Mouse (Mus musculus) limb, embryonic 11.5 days (tissue): ENCODE measurements at regions not wholly inside any gene's neighbourhood (a gene's known extent, or its start where the extent isn't known, plus 50 kb on each side); places are given as distances from the start of the nearest gene placed in this dataset.

Experiments used
- ATAC-seq: fragments of 200-750 bp; cut with Nextera tagmentation; 2 replicates; pipeline ENCODE4 v1.8.0; 2017; ENCODE audit warnings: low read depth; ENCODE audit not compliant: insufficient number of reproducible peaks, low FRiP score, low TSS enrichment
- DNase-seq: peaks from one replicate; pipeline ENCODE4 v3.0.0-alpha.2; 2015; ENCODE audit warnings: low spot score
- H3K27ac ChIP-seq: fragments of 300-500 bp; sonication (generic); replicated peaks from 2 replicates; pipeline ENCODE4 v1.5.1; 2014; ENCODE audit warnings: low read depth, mild to moderate bottlenecking, low read length
- H3K27me3 ChIP-seq: fragments of 300-500 bp; sonication (generic); 2 replicates; pipeline ENCODE4 v1.6.1; 2014; ENCODE audit warnings: mild to moderate bottlenecking, low read length, mixed read lengths; ENCODE audit not compliant: control insufficient read depth, insufficient read depth
- H3K36me3 ChIP-seq: fragments of 300-500 bp; sonication (generic); 2 replicates; pipeline ENCODE4 v1.6.1; 2014; ENCODE audit warnings: mild to moderate bottlenecking, low read length, moderate library complexity, mixed read lengths; ENCODE audit not compliant: control insufficient read depth, insufficient read depth
- H3K4me1 ChIP-seq: fragments of 300-500 bp; sonication (generic); 2 replicates; pipeline ENCODE4 v1.6.1; 2014; ENCODE audit warnings: low read length, mixed read lengths; ENCODE audit not compliant: control insufficient read depth, insufficient read depth
- H3K4me2 ChIP-seq: fragments of 300-500 bp; sonication (generic); 2 replicates; pipeline ENCODE4 v1.6.1; 2014; ENCODE audit warnings: low read depth, mild to moderate bottlenecking, moderate library complexity; ENCODE audit not compliant: severe bottlenecking
- H3K4me3 ChIP-seq: fragments of 300-500 bp; sonication (generic); 2 replicates; pipeline ENCODE4 v1.5.1; 2014; ENCODE audit warnings: low read depth, low read length
- H3K9ac ChIP-seq: fragments of 300-500 bp; sonication (generic); 2 replicates; pipeline ENCODE4 v1.6.1; 2014; ENCODE audit warnings: mild to moderate bottlenecking, low read length
- H3K9me3 ChIP-seq: fragments of 300-500 bp; sonication (generic); 2 replicates; pipeline ENCODE4 v1.6.1; 2016; ENCODE audit warnings: low read length; ENCODE audit not compliant: control insufficient read depth
- WGBS: fragments of 180-500 bp; shearing (Covaris S2); extraction: QIAGEN DNeasy Blood & Tissue Kit; methylation state at CpG from one replicate; pipeline ENCODE4 v1.1.7; 2014; 5-methylcytosine and 5-hydroxymethylcytosine counted together

DNA sequence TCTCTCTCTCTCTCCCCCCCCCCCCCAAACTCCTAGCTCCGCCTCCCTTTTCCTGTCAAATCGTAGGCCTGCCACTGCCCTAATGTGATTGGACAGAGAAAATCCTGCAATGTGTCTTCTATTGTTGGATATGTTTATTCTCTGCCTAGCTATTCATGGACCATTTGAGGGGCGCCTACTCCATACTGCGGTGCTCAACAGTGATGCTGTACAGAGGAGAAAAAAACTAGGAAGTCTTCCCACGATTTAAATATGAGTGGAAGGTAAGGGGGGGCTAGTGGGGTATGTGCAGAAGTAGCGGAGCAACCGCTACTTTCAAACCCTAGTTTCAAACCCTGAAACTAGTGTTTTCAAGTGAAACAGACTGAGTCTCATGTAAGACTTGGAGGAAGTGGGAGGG lies 151.6 kb upstream of the Tnfaip3 start:
- H3K27me3 ChIP-seq = no peaks in the 10 kb centered on the region
- H3K4me1 ChIP-seq = no peaks in the 10 kb centered on the region
- ATAC-seq = no peak
- no peak overlapping the region for H3K4me3 ChIP-seq
- WGBS = 87% methylated on average over 7 of the region's 7 CpGs
- no peak overlapping the region for H3K9ac ChIP-seq
- no peaks in the 10 kb centered on the region for H3K36me3 ChIP-seq
- no peaks in the 10 kb centered on the region for H3K9me3 ChIP-seq
- DNase-seq = no peak
- H3K4me2 ChIP-seq = no peak overlapping the region
- no peak overlapping the region for H3K27ac ChIP-seq

DNA sequence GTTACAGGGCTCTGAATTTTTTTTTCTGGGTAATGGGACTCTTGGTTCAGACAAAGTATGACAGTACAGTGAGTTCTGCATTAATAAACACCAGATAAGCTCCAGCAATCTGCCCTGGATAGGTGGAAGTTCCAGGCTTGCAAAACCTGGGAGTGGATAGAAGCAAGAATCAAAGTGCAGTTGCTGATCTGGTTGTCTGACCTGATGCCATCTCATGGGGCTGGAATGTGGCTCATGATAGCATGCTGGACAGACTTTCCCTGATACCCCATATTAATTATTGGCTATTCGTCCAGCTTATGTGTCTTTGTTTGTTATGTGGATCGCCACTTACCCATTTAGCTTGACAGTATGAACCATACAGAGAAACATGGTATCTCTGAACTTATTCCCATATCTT lies 146.6 kb upstream of the Tnfaip3 start:
- ATAC-seq (no peak), DNase-seq (no peak)
- H3K4me2 ChIP-seq = no peak overlapping the region
- no peaks in the 10 kb centered on the region for H3K4me1 ChIP-seq
- no peak overlapping the region for H3K4me3 ChIP-seq
- H3K27me3 ChIP-seq = no peaks in the 10 kb centered on the region
- no peak overlapping the region for H3K27ac ChIP-seq
- H3K9me3 ChIP-seq = no peaks in the 10 kb centered on the region
- no peaks in the 10 kb centered on the region for H3K36me3 ChIP-seq
- 91% methylated on average over 2 of the region's 2 CpGs for WGBS
- no peak overlapping the region for H3K9ac ChIP-seq

DNA sequence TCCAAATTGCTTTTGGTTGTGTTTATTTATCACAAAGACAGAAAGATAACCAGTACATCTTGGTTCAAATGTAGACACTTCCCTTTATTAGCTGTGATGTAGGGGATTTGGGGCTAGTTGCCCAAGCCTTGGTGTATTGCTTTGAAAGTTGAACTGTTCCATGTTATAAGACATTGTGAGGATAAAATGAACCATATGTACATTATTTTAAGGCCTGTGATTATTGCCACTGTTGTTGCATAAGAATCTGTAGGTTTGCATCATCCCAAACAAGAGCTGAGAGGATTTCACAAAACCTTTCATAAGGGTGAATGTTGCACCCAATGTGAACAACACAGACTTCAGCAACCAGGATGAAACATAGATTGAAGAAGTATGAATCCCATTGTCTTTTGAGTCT lies 145.7 kb upstream of the Tnfaip3 start:
- ATAC-seq (no peak), DNase-seq (no peak)
- H3K9me3 ChIP-seq = no peaks in the 10 kb centered on the region
- no peak overlapping the region for H3K4me2 ChIP-seq
- no peak overlapping the region for H3K4me3 ChIP-seq
- no peaks in the 10 kb centered on the region for H3K36me3 ChIP-seq
- no peaks in the 10 kb centered on the region for H3K4me1 ChIP-seq
- no peak overlapping the region for H3K9ac ChIP-seq
- no peaks in the 10 kb centered on the region for H3K27me3 ChIP-seq
- no peak overlapping the region for H3K27ac ChIP-seq

DNA sequence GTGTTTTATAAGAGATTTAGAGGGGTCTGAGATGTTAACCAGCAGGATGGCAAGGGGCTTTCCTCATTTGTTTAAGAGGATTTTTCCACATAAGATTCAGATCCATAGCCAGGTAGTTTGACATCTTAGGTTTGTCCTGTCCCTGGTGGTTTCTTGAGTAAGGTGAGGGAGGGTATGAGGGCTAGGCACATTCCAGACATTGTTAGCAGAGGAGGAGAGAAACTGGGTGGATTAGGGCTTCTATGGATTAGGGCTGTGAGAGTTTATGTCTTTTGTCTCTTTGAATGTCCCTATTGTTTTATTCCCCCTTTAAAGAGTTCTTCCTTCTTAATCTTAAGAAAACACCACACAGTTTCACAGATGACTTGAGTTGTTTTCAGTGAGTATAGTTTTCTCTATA lies 138.6 kb upstream of the Tnfaip3 start:
- Histone ChIP-seq H3K36me3 (no peaks in the 10 kb centered on the region), H3K4me3 (no peak overlapping the region), H3K9me3 (no peaks in the 10 kb centered on the region), H3K27ac (no peak overlapping the region), H3K4me2 (no peak overlapping the region), H3K9ac (no peak overlapping the region), H3K4me1 (no peaks in the 10 kb centered on the region), H3K27me3 (no peaks in the 10 kb centered on the region)
- no peak for ATAC-seq
- no peak for DNase-seq

DNA sequence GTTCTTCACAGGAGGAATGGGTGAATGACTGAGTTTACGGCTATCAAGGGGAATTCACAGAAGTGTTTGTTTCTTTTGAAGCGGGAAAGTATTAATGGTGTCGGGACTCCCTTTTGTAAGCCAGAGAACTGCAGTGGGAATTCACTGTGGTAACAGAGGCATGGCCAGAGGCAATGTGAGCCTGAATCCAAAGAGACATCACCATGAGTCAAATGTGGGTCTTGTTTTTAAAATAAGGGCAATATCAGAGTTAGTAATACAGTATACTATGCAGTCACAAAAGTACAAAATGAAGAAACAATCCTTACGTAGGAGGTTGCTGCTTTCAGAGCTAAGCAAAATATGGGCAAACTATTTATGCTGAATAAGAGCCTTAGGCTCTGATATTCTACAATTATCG lies 137.3 kb upstream of the Tnfaip3 start:
- DNase-seq (no peak), ATAC-seq (no peak)
- Histone ChIP-seq H3K4me2 (no peak overlapping the region), H3K9ac (no peak overlapping the region), H3K9me3 (no peaks in the 10 kb centered on the region), H3K27me3 (no peaks in the 10 kb centered on the region), H3K36me3 (no peaks in the 10 kb centered on the region), H3K4me3 (no peak overlapping the region), H3K4me1 (no peaks in the 10 kb centered on the region), H3K27ac (no peak overlapping the region)
- WGBS = 81% methylated on average over 5 of the region's 5 CpGs

DNA sequence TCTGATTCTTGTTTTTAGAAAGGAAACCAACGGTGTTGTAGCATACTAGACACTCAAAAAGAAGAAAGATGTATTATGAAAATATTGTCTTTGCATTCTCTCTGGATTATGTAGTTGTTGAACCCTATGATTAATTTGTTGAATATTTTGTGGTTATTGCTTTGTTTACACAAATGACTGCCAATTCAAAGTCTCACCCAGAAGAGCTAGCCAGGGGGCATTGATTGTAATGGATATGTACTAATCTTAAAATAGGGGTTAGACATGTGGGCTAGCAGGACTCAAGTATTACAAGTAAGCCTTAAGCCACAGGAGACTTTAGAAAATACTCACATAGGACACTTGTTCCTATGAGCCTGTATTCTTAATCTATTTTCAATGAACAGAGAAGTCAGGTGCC lies 135.3 kb upstream of the Tnfaip3 start:
- Histone ChIP-seq H3K9me3 (no peaks in the 10 kb centered on the region), H3K27me3 (no peaks in the 10 kb centered on the region), H3K9ac (no peak overlapping the region), H3K4me1 (no peaks in the 10 kb centered on the region), H3K27ac (no peak overlapping the region), H3K36me3 (no peaks in the 10 kb centered on the region), H3K4me3 (no peak overlapping the region), H3K4me2 (no peak overlapping the region)
- no peak for DNase-seq
- WGBS = 90% methylated on average over 1 of the region's 1 CpGs
- no peak for ATAC-seq

DNA sequence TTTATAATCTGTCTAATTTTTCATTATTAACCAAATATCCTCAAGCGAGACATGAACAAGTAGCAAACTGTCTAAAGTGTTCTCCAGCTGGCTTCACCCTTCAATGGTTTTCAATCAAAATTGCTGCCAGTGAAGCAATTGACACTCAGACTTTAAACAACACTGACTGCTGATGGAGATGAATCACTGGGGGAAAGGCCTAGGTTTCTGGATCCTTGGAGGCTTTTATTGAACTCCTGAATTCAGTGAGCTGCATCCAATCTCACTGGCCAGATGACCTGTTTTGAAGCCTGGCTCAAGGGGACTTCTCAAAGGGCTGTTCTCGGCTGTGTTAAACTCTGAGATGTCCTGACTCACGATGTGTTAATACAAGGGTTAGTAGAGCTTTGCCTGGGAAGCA lies 134.5 kb upstream of the Tnfaip3 start:
- Histone ChIP-seq H3K9ac (no peak overlapping the region), H3K27ac (no peak overlapping the region), H3K4me2 (no peak overlapping the region), H3K4me1 (no peaks in the 10 kb centered on the region), H3K4me3 (no peak overlapping the region), H3K9me3 (no peaks in the 10 kb centered on the region), H3K27me3 (no peaks in the 10 kb centered on the region), H3K36me3 (no peaks in the 10 kb centered on the region)
- ATAC-seq (no peak), DNase-seq (no peak)
- WGBS = 34% methylated on average over 3 of the region's 3 CpGs

DNA sequence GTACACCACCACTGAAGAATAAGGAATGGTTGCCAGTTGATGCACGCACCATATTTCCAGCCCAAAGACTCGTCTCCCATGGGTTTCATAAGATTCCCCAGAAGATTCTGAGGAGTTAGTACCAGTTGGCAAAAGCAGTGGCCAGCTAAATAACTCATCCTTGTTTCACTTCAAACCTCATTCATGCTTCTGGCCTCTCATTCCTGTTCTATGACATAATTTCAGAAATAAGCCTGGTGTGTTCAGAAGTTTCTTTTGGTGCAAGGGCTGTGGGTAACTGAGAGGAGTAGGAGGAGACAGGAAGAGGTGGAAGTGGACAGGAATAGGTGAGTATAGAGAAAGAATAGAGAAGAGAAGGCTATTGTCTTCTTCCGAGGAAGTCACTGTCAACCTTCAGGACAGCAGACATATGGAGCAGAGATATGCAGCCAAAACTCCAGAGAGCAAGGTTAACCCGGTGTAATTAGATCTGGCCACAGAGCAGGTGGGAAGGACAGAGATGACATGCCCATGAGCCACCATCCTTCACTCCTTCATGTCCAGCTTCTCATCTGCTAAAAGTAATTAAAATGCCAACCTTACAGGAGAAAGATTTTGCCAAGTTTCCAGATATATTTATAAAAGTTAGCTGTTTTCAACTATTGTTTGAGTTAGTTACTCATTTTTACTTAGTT lies 133.9 kb upstream of the Tnfaip3 start:
- H3K27me3 ChIP-seq = no peaks in the 10 kb centered on the region
- ATAC-seq = no peak
- DNase-seq = no peak
- no peak overlapping the region for H3K9ac ChIP-seq
- H3K4me2 ChIP-seq = no peak overlapping the region
- no peaks in the 10 kb centered on the region for H3K9me3 ChIP-seq
- H3K36me3 ChIP-seq = no peaks in the 10 kb centered on the region
- 82% methylated on average over 4 of the region's 4 CpGs for WGBS
- H3K27ac ChIP-seq = no peak overlapping the region
- no peaks in the 10 kb centered on the region for H3K4me1 ChIP-seq
- H3K4me3 ChIP-seq = no peak overlapping the region

DNA sequence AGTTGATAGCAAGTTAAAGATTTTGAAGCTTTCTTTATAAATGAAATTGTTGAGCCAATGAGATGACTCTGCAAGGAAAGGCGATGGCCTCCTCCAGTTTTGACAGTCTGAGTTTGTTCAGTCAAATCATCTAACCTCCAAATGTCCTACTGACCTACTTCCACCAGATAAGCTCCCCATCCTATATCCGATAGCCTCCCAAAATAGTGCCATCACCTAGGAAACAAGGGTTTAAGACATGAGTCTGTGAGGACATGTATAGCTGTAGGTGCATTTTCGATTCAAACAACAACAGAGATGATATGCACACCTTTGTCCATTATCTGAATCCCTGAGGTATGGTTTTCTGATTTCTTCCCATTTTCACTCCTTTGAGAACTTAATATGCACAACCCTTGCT lies 126.0 kb upstream of the Tnfaip3 start:
- Histone ChIP-seq H3K4me2 (no peak overlapping the region), H3K4me3 (no peak overlapping the region), H3K36me3 (no peaks in the 10 kb centered on the region), H3K9ac (no peak overlapping the region), H3K27me3 (no peaks in the 10 kb centered on the region), H3K4me1 (no peaks in the 10 kb centered on the region), H3K9me3 (no peaks in the 10 kb centered on the region), H3K27ac (no peak overlapping the region)
- no peak for ATAC-seq
- 88% methylated on average over 3 of the region's 3 CpGs for WGBS
- no peak for DNase-seq
